Mouse (Mus musculus): ENCODE results near the gene Rps8. TPM values are rescaled to one million over a fixed set of nuclear protein-coding genes. Genes with fewer than 3 reads are reported as not detected.

The Rps8 gene
- total and polyA plus RNA-seq, 3 experiments = 1,480 to 5,379 (median 2,191) TPM

DNA sequence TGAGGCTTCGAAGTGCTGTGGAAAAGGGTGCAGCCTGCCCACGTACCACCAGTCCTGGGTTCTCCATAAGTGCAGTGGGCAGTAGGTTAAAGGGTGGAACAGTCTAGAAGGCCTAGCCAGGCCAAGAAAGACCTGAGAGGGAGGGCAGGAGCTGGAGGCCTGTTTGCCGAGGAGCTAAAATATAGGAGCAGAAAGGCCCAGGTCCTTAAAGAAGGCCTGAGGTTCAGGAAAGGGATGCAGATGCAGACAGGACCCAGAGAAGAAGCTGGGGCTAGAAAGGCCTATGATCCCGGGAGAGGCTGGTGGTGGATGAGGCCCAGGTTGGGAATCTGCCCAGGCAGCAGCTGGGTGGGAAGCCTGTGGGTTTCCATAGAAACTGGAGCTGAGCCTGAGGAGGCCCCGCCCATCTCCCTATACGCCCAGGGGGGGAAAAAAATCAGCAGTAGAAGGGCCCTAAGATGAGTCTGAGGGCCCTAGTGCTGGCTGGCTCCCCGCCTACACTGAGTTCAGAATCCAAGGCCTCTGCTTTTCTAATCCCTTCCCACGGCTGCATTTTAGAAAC, 30.6 kb downstream of the Rps8 start, which contains the start of gene Btbd19:
Gene Btbd19, minus strand, starts transcription at position 378 of the 562 bp plus-strand sequence.
- no peaks in the 10 kb centered on the region; the same call in 1 of the 2 replicates for H3K79me2 ChIP-seq (replicated peaks; ENCODE audit: control insufficient read depth, extremely low read depth, insufficient read depth, poor library complexity, severe bottlenecking)
- in situ Hi-C loops (cut with MboI; ENCODE audit: low pct_ligation_motif_present, low pct_unique_long_range_greater_than_20kb, low sequenced_read_pairs) = no loop called here
- dilution Hi-C loops (cut with MboI; ENCODE audit: extremely low pct_ligation_motif_present, extremely low pct_unique_long_range_greater_than_20kb, low sequenced_read_pairs) = no loop called here
- peak; percentile 59 for DNase-seq (ENCODE audit: extremely low read depth)
- peaks cover 18 to 70% of the 10 kb centered on the region in 2 experiments for H3K4me1 ChIP-seq (ENCODE audit: control insufficient read depth in 1 of 2, insufficient read depth in 2 of 2)
- H3K4me3 ChIP-seq (replicated peaks in 1 of 3; ENCODE audit: low read depth in 2 of 3, low read length in 2 of 3, poor library complexity in 1 of 3) = peak within 1 kb of the TSS; percentile 15 to 38 (median 18)
- H3K9ac ChIP-seq (ENCODE audit: insufficient read depth, low read depth) = peak within 1 kb of the TSS; percentile 54
- H3K27ac ChIP-seq (ENCODE audit: insufficient read depth, low read depth) = peak within 1 kb of the TSS; percentile 94
- no peaks in the 10 kb centered on the region for H3K27me3 ChIP-seq (replicated peaks)
- H3K36me3 ChIP-seq (replicated peaks in 1 of 2; ENCODE audit: control insufficient read depth in 1 of 2, insufficient read depth in 1 of 2, low read length in 1 of 2) = peaks cover 22 to 29% of the 10 kb centered on the region in 2 experiments
- TF ChIP-seq ZNF384 (IDR thresholded peaks at IDR 0.05; ENCODE audit: low read depth, low read length) (peak; percentile 25; the same call in 1 of the 2 replicates), UBTF (IDR thresholded peaks at IDR 0.05; ENCODE audit: low read depth, low read length) (no peak), NRF1 (IDR thresholded peaks at IDR 0.05; ENCODE audit: low read depth, low read length) (no peak), RAD21 (IDR thresholded peaks at IDR 0.05; ENCODE audit: low read depth, low read length) (no peak), ETS1 (conservative IDR thresholded peaks at IDR 0.05; ENCODE audit: low read depth, low read length) (no peak)
- H3K4me2 ChIP-seq (ENCODE audit: insufficient read depth, low read depth, poor library complexity, severe bottlenecking) = peak within 1 kb of the TSS; percentile 64
- no peaks in the 10 kb centered on the region for H3K9me3 ChIP-seq (replicated peaks; ENCODE audit: low read length)

DNA sequence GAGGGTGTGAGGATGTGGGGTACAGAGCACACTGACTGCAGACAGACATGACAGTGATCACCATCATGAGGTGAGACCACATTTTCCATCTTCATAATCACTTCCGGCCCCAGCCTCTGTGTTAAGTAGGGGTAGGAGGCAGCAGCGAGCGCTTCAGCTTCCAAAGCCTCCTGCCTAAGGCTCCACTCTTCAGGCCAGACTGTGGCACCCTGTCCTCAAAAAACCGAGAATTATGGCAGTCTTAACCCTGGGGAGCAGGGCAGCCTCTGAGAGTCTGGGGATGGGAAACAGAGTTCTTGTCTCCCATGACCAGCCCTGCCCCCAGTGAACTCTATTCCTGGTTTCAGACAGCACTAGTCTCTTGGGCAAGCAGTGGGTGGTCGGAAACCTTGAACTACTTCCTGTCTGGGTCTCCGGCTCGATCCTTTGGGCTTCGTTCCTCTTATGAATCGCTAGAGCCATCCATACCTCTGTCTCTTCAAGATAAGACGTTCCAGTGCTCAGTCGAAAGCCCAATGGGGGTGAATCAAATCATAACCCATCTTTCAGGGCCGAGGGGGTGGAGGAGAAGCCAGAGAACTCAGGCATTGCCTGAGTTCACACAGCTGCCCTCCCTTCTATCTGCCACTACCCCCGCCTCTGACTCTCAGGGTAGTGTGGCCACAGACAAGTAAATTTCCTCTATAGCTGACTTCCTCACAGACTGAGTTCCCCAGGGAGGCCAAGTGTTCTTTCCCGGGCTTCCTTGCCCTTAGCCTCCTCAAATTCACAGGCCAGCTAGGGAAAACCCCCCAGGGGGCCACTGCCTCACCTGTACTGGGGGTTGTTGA, 31.3 kb downstream of the Rps8 start:
- Histone ChIP-seq H3K4me3 (replicated peaks in 1 of 3; ENCODE audit: low read depth in 2 of 3, low read length in 2 of 3, poor library complexity in 1 of 3) (peak overlapping the region in 2 of 3 experiments; percentile 15 to 38), H3K9ac (ENCODE audit: insufficient read depth, low read depth) (peak overlapping the region; percentile 54), H3K36me3 (replicated peaks in 1 of 2; ENCODE audit: control insufficient read depth in 1 of 2, insufficient read depth in 1 of 2, low read length in 1 of 2) (peaks cover 16 to 22% of the 10 kb centered on the region in 2 experiments), H3K79me2 (replicated peaks; ENCODE audit: control insufficient read depth, extremely low read depth, insufficient read depth, poor library complexity, severe bottlenecking) (peaks cover 5% of the 10 kb centered on the region; the same call in 1 of the 2 replicates), H3K9me3 (replicated peaks; ENCODE audit: low read length) (no peaks in the 10 kb centered on the region), H3K4me2 (ENCODE audit: insufficient read depth, low read depth, poor library complexity, severe bottlenecking) (peak overlapping the region; percentile 64), H3K27ac (ENCODE audit: insufficient read depth, low read depth) (peak overlapping the region; percentile 94), H3K27me3 (replicated peaks) (no peaks in the 10 kb centered on the region), H3K4me1 (ENCODE audit: control insufficient read depth in 1 of 2, insufficient read depth in 2 of 2) (peaks cover 18 to 70% of the 10 kb centered on the region in 2 experiments)
- in situ Hi-C loops (cut with MboI; ENCODE audit: low pct_ligation_motif_present, low pct_unique_long_range_greater_than_20kb, low sequenced_read_pairs) = no loop called here
- DNase-seq (ENCODE audit: extremely low read depth) = peak; percentile 92
- dilution Hi-C loops (cut with MboI; ENCODE audit: extremely low pct_ligation_motif_present, extremely low pct_unique_long_range_greater_than_20kb, low sequenced_read_pairs) = no loop called here
- TF ChIP-seq ELF1 (IDR thresholded peaks at IDR 0.05; ENCODE audit: low read depth, low read length) (peak; percentile 57), HCFC1 (IDR thresholded peaks at IDR 0.05; ENCODE audit: low read depth, low read length) (peak; percentile 49), NELFE (IDR thresholded peaks at IDR 0.05; ENCODE audit: low read depth, low read length) (peak; percentile 71), ZNF384 (IDR thresholded peaks at IDR 0.05; ENCODE audit: low read depth, low read length) (no peak), RCOR1 (conservative IDR thresholded peaks at IDR 0.05; ENCODE audit: low read depth, low read length) (0 out of 2 replicates have a peak, but pooled peaks have one; percentile 24), EP300 (IDR thresholded peaks at IDR 0.05; ENCODE audit: low read length) (peak; percentile 66), E2F4 (IDR thresholded peaks at IDR 0.05; ENCODE audit: insufficient replicate concordance, low read depth, low read length) (no peak), KAT2A (IDR thresholded peaks at IDR 0.05; ENCODE audit: insufficient replicate concordance, low read length) (0 out of 2 replicates have a peak, but pooled peaks have one; percentile 22), POLR2A (IDR thresholded peaks at IDR 0.05; ENCODE audit: low read depth, low read length) (peak; percentile 65), MAZ (IDR thresholded peaks at IDR 0.05; ENCODE audit: low read depth, low read length) (peak; percentile 90), ETS1 (conservative IDR thresholded peaks at IDR 0.05; ENCODE audit: low read depth, low read length) (peak; percentile 79), NRF1 (IDR thresholded peaks at IDR 0.05; ENCODE audit: low read depth, low read length) (no peak), IRF4 (IDR thresholded peaks at IDR 0.05; ENCODE audit: low read depth, low read length) (peak; percentile 27; the same call in 1 of the 2 replicates), TBP (conservative IDR thresholded peaks at IDR 0.05; ENCODE audit: low read depth, low read length) (peak; percentile 37; the same call in 1 of the 2 replicates), ZC3H11A (IDR thresholded peaks at IDR 0.05; ENCODE audit: low read depth, low read length) (no peak), POLR2AphosphoS2 (IDR thresholded peaks at IDR 0.05; ENCODE audit: low read depth, low read length) (no peak), MXI1 (IDR thresholded peaks at IDR 0.05; ENCODE audit: low read depth, low read length) (peak; percentile 26), ZKSCAN1 (IDR thresholded peaks at IDR 0.05; ENCODE audit: borderline replicate concordance, low read depth, low read length) (no peak), JUND (conservative IDR thresholded peaks at IDR 0.05; ENCODE audit: low read depth, low read length) (peak; percentile 8; the same call in 1 of the 2 replicates), SMC3 (IDR thresholded peaks at IDR 0.05; ENCODE audit: low read depth, low read length) (no peak), PAX5 (IDR thresholded peaks at IDR 0.05; ENCODE audit: low read length) (no peak), CHD2 (IDR thresholded peaks at IDR 0.05; ENCODE audit: low read length) (peak; percentile 71), GABPA (IDR thresholded peaks at IDR 0.05; ENCODE audit: insufficient replicate concordance, low read depth, low read length) (no peak), USF2 (conservative IDR thresholded peaks at IDR 0.05; ENCODE audit: low read depth, low read length) (no peak), MAFK (IDR thresholded peaks at IDR 0.05; ENCODE audit: insufficient replicate concordance, low read length) (no peak), BHLHE40 (IDR thresholded peaks at IDR 0.05; ENCODE audit: low read depth, low read length) (peak; percentile 69), CHD1 (IDR thresholded peaks at IDR 0.05; ENCODE audit: low read depth, low read length) (no peak)
